Mouse (Mus musculus) gastrocnemius, adult 2 months (tissue): ENCODE data around the gene Galnt16. TPM values are rescaled to one million over a fixed set of nuclear protein-coding genes. Genes with fewer than 3 reads are reported as not detected.

Experiments used
- DNase-seq: peaks from one replicate; pipeline ENCODE4 v3.0.0; 2022
- H3K27ac ChIP-seq: fragments of 200-600 bp; 2 replicates; pipeline ENCODE4 v1.8.1; 2022; ENCODE audit warnings: mild to moderate bottlenecking
- H3K4me3 ChIP-seq: fragments of 200-600 bp; 2 replicates; pipeline ENCODE4 v1.8.1; 2022; ENCODE audit warnings: mild to moderate bottlenecking, moderate library complexity
- CTCF ChIP-seq: fragments of 200-600 bp; IDR thresholded peaks from 2 replicates; pipeline ENCODE4 v1.8.1; 2022; ENCODE audit warnings: antibody characterized with exemption, mild to moderate bottlenecking, moderate library complexity
- intact Hi-C: fragments of 180-260 bp; cut with DNase I; formaldehyde crosslinking; loops from one replicate; pipeline ENCODE4 v1.15.1; 2025
- total RNA-seq, 2 experiments: library from RNA; stranded (reverse); gene quantifications; 2 replicates each; pipeline ENCODE4 v1.2.3; 2021

Gene Galnt16
- total RNA-seq, 2 experiments from 2014 or later = 2.4 to 3.8 TPM

DNA sequence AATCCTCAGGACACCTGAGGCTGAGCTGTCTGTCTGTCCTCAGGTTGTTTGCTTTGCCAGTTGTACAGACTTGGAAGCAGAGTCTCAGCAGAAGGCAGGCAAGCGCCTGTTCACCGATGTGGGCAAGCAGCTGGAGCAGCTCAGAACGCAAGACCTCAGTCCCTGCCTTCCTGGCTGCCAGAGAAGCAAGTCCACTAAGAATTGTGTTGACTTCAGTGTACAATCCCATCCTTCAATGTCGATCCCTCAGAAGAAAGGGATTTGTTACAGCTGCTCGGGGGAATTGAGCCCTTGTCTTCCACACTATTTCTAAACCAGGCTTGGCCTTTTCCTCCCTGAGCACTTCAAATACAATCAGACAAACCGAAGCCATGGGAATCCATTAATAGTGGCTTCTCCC lies 20.2 kb downstream of the Galnt16 start:
- no peak overlapping the region for H3K27ac ChIP-seq

DNA sequence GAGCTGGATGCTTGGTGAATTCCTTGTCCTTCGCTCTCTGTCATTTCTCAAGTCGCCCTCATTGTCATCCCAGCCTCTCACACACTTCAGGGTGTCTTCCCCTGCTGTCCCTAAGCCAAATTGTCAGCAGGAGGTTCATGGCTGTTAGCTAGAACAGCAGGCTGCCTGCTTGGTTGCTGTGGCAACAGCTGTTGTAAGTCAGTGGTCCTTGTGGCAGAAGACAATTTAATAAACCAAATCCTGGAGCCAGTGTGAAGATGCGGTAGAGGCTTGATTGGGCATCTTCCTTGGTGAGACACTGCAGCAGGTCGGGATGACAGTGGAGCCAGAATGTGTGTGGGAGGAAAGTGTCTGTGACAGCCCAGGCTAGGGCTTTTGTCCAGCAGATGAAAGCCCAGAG lies 27.2 kb downstream of the Galnt16 start:
- intact Hi-C loops = no loop called here
- DNase-seq = no peak
- Histone ChIP-seq H3K4me3 (no peak overlapping the region), H3K27ac (no peak overlapping the region)
- no peak for TF ChIP-seq CTCF

More for the DNA sequence above, 20.2 kb downstream of the Galnt16 start:
- intact Hi-C loops = no loop called here
- H3K4me3 ChIP-seq = no peak overlapping the region
- TF ChIP-seq CTCF = no peak
- DNase-seq = no peak

DNA sequence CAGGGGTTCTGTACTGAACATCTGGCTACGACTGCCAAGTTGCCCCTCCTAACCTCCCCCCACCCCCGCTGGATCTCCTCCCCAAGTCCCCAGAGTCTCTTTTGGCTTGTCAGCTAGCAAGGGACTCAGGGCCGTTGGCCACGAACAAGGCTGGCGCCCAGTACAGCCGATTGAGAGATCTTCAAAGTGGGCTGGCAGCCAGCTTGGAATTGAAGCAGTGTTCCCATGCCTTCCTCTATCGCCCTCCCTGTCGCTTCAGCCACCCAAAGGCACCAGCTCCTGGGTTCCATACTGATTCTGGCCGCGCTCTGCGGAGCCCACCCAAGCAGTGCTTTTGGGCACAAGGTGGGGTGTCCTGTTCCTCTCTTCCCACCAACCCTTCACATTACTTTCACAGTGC lies 31.6 kb downstream of the Galnt16 start:
- peak; percentile 71 for DNase-seq
- TF ChIP-seq CTCF = no peak
- intact Hi-C loops = no loop called here
- Histone ChIP-seq H3K27ac (peak overlapping the region; percentile 70), H3K4me3 (no peak overlapping the region; the same call in 1 of the 2 replicates)

DNA sequence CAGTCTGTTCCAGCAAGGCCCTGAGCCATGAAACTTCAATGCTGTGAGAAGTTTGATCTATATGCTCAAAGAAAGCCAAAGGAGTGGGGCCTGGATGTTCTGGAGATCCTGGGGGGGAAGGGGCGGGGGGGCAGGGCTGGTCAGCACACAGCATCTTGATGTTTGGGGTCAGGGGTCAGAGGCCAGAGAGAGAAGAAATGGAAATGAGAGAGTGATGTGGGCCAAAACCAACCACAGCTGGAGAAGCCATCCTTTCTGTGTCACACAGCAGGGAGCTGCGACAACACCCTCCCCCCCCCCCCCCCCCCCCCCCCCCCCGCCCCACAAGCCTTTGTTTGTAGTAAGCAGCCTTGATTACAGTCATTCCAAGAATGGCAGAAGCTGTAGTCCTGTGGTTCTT lies 35.1 kb downstream of the Galnt16 start:
- Histone ChIP-seq H3K27ac (no peak overlapping the region), H3K4me3 (no peak overlapping the region)
- no peak for TF ChIP-seq CTCF
- DNase-seq = no peak
- intact Hi-C loops = no loop called here

DNA sequence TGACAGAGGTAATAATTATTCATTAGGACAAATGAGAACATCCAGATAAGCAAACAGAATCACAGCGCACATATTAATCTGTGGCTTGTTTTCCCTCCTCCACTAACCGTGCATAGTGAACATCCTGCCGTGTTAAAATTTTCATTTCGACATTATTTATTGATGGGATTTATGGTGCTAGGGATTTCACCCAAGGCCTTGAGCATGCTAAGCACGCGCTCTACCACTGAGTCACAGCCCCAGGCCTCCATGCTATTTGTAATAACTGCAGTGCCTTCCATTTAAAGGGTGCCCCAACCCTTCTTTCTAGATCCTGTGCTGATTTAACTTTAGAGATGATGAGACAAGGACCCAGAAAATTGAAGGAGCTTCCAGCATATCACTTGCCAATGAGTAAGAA lies 36.2 kb downstream of the Galnt16 start:
- no peak overlapping the region for H3K4me3 ChIP-seq
- intact Hi-C loops = no loop called here
- no peak for DNase-seq
- no peak for TF ChIP-seq CTCF
- no peak overlapping the region for H3K27ac ChIP-seq

DNA sequence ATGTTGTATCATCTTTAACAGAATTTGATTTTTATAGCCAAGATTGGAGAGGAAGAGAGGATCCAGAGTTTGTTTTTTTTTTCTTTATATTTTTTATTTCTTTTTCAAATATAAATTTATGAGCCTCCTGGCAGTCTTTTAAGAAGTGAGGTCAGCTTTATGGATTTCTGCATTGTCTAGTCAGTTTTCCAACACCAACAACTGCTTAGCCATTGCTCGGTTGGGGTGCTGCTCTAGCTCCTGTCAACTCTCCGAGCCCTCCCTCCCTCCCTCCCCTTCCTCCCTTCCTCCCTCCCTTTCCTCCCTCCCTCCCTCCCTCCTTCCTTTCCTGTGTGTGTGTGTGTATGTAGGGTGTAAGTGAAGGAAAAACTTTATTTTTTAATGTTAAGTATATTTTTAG lies 43.8 kb downstream of the Galnt16 start:
- Histone ChIP-seq H3K4me3 (no peak overlapping the region), H3K27ac (no peak overlapping the region)
- DNase-seq = no peak
- no peak for TF ChIP-seq CTCF
- intact Hi-C loops = no loop called here

DNA sequence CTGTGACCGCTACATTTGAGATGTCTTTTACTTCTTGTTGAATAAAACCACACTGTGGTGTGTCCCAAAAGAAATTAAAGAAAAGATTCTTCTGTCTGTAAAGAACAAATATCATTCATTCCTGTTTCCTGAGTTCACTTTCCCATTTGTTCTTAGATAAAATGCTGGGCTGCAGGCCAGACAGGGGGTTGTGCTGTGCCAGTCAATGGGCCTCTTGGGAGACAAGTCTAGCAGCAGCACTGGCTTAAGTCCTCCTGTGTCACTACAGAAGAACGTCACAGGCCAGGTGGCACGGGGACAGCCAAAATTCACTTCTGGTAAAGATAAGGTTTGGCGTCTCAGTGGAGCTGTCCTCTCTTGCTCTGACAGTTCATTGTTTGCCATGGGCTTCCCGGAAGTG lies 44.7 kb downstream of the Galnt16 start:
- intact Hi-C loops = no loop called here
- Histone ChIP-seq H3K4me3 (no peak overlapping the region), H3K27ac (no peak overlapping the region)
- no peak for DNase-seq
- TF ChIP-seq CTCF = no peak

DNA sequence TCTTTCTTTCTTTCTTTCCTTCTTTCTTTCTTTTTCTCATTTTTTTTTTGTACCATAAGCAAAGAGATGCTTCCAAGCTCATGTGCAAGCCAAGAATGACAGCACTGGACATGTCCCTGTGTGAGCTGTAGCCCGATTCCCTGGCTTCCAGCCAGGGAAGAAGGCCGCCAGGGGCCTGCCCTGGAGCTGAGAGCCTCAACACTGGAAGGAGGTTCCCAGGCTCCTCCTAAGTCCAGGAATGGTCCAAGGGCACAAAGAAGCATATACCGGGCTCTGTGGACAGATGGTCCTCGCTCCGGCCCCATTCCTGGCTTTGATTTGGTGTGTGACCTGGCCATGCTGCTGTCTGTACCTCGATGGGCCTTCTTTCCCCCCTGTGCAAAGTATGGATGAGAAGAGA lies 46.9 kb downstream of the Galnt16 start:
- H3K4me3 ChIP-seq = no peak overlapping the region
- TF ChIP-seq CTCF = no peak
- intact Hi-C loops = no loop called here
- DNase-seq = peak; percentile 73
- H3K27ac ChIP-seq = peak overlapping the region; percentile 48

DNA sequence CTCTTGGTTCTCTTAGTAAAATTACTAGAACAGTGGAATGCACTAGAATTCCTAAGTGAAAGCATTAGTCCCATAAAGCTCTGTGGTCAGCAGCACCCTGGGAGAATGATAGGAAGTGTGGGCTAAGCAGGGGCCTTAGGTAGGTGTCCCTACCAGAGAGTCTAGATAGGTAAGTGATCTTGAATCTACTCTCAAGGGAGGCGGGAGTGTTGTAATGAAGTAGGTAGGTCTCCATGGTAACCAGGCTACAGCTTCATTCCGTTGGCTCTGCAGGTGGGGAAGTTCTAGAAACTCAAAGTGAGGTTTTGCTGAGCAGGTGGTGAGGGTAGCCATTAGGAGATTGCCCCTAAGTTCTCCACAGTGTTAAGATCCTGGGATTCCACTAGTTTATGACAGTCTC lies 47.7 kb downstream of the Galnt16 start:
- no peak for DNase-seq
- H3K27ac ChIP-seq = peak overlapping the region; percentile 59; the same call in 1 of the 2 replicates
- no peak for TF ChIP-seq CTCF
- no peak overlapping the region for H3K4me3 ChIP-seq
- intact Hi-C loops = no loop called here

DNA sequence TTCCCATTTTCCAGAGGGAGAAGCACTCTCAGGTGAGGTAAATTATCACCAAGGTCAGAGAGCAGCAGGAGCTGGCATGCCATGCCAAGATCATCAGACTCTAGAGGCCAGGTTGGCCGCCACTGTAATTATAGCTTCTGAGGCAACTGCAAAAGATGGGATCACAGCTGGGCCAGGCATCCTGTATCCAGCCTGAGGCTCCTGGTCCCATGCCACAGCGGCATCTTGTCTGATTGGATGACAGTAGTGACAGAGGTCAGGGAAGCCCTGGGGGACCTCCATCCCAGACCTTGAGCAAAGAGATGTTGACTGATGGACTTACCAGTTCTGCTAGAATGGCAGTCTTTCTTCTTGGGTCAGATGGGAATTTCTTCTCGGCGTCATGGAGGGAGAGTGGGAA lies 48.4 kb downstream of the Galnt16 start:
- no peak for TF ChIP-seq CTCF
- intact Hi-C loops = no loop called here
- H3K27ac ChIP-seq = peak overlapping the region; percentile 59
- peak; percentile 27 for DNase-seq
- H3K4me3 ChIP-seq = no peak overlapping the region

DNA sequence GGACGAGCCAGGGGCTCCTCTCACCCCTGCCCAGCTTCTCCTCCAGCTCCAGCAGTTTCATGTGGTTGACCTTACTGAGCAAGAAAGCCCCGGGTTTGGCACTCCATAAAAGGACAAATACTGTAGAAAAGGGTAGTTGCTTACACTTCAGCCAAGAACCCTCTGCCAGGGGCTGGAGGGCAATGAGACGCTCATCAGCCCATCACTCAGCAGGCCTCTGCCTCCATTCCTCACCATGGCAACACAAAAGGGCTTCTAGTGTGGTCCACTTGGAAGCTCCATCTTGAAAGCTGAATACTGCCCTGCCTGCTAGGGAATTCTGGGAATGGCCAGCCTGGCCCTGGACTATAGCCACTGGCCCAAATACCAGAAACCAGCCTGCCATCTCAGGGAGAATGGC lies 49.3 kb downstream of the Galnt16 start:
- TF ChIP-seq CTCF = no peak
- intact Hi-C loops = no loop called here
- DNase-seq = no peak
- Histone ChIP-seq H3K4me3 (no peak overlapping the region), H3K27ac (peak overlapping the region; percentile 59)

DNA sequence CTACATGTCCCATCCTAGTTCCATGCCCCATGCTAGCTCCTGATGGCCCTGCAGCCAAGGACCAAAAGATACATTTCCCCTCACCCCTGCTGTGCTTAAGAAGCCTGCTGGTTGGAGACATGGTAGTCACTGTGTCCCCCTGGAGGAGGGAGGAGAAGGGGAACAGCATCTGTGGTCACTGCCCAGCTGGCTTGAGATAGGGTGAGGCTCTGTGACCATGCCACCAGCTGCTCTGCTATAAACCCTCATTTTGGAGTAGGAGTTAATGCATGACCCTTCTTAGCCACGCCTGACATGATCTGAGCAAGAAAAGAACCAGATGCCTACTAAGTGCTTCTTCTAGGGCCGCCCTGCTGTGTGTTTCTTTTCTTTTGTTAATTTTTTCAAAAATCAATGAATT lies 51.5 kb downstream of the Galnt16 start:
- no peak for TF ChIP-seq CTCF
- intact Hi-C loops = no loop called here
- no peak overlapping the region for H3K4me3 ChIP-seq
- H3K27ac ChIP-seq = no peak overlapping the region
- DNase-seq = no peak

DNA sequence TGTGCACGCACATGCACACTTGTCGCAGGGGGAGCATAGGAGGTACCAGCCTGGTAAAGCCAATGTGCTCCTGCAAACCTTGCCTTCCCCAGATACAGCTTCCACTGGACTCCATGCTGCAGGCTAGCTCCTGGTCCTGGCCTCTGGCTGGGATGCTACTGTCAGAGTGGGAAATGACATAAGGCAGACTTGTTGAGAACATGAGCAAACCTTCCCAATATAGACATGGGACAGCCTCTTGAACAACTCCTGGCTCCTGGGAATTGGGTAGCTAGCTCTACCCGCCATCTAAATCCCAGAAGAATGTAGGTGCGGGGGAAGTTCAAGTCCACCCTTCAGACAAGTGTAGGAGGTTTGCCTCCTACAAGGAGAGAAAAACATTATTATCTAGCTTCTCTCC lies 56.2 kb downstream of the Galnt16 start:
- no peak for DNase-seq
- TF ChIP-seq CTCF = no peak
- Histone ChIP-seq H3K4me3 (no peak overlapping the region), H3K27ac (peak overlapping the region; percentile 49; the same call in 1 of the 2 replicates)
- intact Hi-C loops = no loop called here

DNA sequence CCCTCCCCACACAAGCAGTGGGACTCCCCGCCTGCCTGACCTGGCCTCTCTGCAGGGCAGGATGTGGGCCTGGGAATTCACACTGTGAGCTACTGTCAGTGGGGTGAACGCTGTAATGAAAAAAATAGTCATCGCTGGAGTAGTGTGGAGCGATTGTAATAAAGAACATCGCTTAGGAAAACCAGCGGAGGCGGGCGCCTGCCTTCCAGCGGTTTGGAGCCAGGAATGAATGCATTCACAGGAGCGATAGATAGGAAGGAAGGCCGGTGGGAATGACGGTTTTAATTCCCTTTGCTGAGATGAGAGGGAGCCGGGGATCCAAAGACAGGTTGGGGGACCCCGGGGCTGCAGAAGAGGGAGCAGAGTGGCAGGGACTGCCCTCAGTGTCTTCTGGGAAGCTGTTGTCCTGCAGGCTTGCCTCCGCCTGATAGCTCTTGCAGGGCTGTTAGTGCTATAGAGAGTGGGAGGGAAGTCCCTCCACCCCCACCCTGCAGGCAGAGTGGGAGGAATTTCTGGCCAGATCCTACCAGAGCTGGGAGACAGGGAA lies 56.8 kb downstream of the Galnt16 start:
- Histone ChIP-seq H3K27ac (peak overlapping the region; percentile 49; the same call in 1 of the 2 replicates), H3K4me3 (no peak overlapping the region)
- intact Hi-C loops = loop anchor here (5.0 kb wide), 1 partner anchor 53 kb away; no protein-coding TSS in a partner anchor
- no peak for DNase-seq
- no peak for TF ChIP-seq CTCF
